Mouse (Mus musculus): Measurements from ENCODE around the gene Strada.

- TF ChIP-seq CTCF (IDR thresholded peaks at IDR 0.05; ENCODE audit: low read depth, low read length) (no peak), POLR2A (IDR thresholded peaks at IDR 0.05; ENCODE audit: borderline replicate concordance, low read depth, low read length) (no peak)
These were observed 50.7 kb downstream of the Strada start for GRCm38 (mm10) chr11:106151219-106151618.
